Mouse (Mus musculus): ENCODE measurements around the gene Tab1.

The Tab1 gene

GRCm38 (mm10) chr15:80206057-80206565 is 73.2 kb downstream of the Tab1 start:
- DNase-seq (ENCODE audit: low spot score), result no peak

GRCm38 (mm10) chr15:80208446-80208845 is 75.5 kb downstream of the Tab1 start:
- DNase-seq (ENCODE audit: low spot score), result no peak

All from T-cell, adult 2 months (primary cell).